Mouse (Mus musculus) urinary bladder, postnatal 4 days (tissue): Measurements from ENCODE around the gene Mgl2.

Experiments
- DNase-seq, 2 experiments: peaks; one replicate each; pipeline ENCODE4 v3.0.0; 2021 to 2022; ENCODE audit warnings: low spot score in 2 of 2

Mgl2 gene

DNA sequence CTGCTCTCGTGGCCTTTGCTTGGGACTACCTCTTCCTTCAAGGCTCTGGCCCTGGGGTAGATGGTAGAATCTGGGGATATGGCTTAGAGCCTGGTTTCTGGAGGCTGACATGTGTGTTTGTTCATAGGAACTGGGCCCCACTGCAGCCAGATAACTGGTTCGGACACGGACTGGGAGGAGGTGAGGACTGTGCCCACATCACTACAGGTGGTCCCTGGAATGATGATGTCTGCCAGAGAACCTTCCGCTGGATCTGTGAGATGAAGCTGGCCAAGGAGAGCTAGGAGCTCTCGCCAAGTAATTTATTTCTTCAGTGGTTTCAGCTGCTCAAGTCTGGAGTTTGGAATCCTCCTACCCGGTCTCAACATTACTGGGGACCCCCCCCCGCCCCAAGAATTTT lies 40.2 kb downstream of the Mgl2 start:
- no peak for DNase-seq

DNA sequence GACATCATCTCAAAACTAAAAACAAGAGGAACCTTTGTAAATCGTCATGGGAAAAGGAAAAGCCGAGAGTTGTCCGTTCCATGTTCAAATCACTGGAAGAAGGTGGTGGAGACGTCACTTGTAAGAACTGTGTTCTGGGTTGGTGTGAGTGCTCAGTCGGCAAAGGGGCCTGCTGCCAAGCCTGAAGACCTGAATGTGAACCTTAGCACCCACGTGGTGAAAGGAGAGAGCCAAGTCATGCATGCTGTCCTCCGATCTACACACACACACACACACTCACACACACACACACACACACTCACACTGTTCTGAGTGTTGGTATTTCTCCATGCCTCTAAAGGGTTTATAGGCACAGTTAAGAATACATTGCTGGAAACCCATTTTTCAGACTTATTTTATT lies 41.1 kb downstream of the Mgl2 start:
- no peak for DNase-seq

DNA sequence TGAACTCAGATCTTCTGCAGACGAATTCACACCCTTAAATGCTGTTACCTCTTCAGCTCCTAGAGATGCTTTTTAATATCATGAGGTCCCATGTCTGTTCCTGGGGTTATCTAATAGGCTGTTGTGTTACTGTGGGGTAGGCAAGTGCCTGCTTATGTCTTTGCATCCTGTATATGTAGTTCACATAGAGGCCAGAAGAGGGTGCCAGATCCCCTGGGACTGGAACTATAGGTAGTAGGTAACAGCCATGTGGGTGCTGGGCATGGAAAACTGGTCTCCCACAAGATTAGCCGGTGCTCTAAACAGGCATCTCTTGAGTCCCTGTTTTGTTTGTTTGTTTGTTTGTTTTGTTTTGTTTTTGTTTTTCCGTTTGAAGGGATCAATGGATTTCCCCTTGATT lies 41.7 kb downstream of the Mgl2 start:
- DNase-seq: no peak

GRCm38 (mm10) chr11:70172298-70172697 lies 42.2 kb downstream of the Mgl2 start:
- DNase-seq: no peak

- DNase-seq: no peak
Observed at GRCm38 (mm10) chr11:70174491-70174890, 44.4 kb downstream of the Mgl2 start.

DNA sequence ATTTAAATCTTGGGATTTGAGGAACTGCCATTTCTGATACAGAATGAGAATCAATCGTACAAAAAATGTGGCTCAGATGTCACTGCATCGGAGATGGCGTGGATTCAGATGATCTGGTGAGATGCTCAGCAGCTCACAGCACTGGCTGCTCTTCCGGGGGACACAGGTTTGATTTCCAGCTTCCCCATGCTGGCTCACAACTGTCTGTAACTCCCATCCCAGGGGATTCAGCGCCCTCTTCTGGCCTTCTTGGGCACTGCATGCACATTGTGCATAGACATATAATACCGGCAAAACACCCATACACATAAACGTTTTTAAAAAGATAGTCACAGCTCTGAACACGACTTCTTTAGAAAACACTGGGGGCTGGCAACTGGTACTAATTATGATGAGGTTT lies 47.5 kb downstream of the Mgl2 start:
- no peak for DNase-seq

GRCm38 (mm10) chr11:70178311-70178710 lies 48.2 kb downstream of the Mgl2 start:
- DNase-seq: no peak

- DNase-seq: peak in 1 of 2 experiments; percentile 35
Observed at GRCm38 (mm10) chr11:70178756-70179155, 48.6 kb downstream of the Mgl2 start.

DNA sequence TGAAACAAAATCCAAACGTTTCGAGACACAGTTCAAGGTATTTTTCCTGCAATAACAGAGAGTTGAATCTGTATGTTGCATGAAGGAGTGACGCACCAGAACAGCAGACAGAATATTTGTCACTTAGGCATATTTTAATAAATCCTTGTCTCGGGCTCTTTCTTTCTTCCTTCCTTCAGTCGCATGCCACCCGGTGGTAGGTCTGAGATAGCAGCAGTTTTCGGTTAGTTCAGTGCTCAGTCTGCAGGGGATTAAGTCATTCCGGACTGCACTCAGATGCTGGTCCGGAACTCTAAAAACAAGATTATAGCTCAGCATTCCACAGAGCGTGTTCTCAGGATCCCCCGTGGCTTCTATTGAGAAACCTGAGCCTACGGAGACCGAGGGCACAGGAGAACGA lies 49.3 kb downstream of the Mgl2 start:
- DNase-seq: no peak

DNA sequence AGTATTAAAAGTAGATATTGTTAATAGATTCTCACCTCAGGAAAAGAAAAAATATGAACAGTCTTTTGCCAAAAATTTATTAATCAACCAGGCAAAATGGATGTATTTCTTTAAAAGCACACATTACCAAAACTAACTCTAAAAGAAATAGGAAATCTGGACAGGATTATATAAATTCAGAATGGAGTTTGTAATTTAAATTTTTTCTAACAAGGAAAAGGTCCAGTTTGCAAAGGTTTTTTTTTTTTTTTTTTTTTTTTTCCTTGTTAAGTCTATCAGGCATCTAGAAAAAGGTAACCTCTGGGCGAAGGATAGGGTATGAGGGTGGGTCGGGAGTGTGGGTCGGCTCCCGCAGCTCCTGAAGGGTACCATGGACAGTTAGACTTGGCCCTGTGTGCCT lies 50.4 kb downstream of the Mgl2 start:
- no peak for DNase-seq

DNA sequence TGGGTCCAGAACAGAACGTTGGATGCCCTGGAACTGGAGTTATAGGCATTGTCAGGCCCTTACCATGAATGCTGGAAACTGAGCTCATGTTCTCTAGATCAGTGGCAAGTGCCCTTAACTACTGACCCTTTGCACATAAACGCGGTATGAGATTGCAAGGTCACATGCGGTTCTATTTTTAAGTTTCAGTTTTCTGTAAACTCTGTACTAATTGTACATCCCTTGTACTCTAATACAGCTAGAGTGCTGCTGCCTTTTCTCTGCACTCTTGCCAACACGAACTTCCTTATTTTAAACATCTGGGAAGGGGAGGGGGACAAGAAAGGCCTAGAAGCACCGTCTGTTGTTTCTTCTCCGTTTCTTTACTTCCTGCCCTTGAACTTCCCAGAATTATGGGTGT lies 55.0 kb downstream of the Mgl2 start:
- DNase-seq: no peak
